Mouse (Mus musculus): Measurements from ENCODE around the gene Tvp23a.

The Tvp23a gene

DNA sequence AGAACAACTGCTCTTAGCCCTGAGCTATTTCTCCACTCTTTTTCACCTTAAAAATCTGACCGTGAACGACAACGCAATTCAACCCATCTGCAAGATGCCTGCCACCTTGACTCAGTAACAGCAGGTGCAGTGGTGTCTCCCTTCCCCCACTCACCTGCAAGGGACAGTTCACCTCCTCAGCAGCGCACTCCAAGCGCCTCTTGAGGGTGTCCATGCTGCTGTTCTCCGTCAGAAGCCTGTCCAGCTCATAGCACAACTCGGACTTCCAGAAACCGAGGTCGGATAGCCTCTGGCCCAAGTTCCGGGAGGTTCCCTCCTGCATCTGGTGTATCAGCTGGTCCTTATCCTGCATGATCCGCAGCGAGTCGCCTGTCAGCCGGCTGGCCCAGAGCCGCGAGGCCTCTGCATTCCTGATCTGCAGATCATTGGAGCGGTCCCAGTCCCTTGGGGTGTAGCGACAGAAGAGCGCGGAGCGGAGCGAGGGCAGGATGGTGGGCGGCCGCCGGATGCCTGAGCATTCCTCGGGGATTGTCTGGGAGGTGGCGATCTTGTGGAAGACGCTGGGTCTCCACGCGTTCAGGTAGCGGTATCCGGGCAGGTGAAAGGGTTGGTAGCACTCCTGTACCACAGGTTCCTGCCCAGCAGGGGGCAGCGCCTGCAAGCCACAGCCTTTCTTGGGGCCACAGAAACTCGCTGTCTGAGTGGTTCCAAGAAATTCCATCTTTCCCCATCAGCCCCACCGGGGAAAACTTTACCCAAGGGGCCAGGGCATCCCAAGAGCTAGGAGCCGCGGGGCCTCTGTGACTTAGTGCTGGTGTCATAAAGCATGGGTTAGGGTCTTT is 52.2 kb downstream of the Tvp23a start, which contains the start of gene Tekt5:
TSS of gene Tekt5 (minus strand) at position 792 of the 842 bp plus-strand sequence.
- DNase-seq (ENCODE audit: low spot score in 2 of 2) = peak in 1 of 2 experiments; percentile 21

DNA sequence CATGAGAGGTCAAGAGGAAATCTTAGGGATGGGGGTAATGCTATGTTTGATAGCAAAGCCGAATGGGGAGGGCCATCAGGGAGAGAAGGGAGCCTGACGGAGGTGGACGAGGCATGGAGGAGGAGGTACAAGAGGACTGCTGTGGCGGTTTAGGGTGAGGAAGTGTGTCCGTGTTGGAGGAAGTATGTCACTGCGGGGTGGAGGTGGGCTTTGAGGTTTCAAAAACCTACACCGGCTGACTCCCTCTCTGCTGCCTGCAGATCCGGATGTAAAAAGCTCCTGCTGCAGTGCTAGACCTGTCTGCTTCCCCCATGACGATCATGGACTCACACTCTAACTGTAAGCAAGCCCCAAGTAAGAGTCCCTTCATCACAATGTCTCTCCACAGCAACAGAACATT is 54.6 kb downstream of the Tvp23a start:
- DNase-seq (ENCODE audit: low spot score in 2 of 2) = no peak

DNA sequence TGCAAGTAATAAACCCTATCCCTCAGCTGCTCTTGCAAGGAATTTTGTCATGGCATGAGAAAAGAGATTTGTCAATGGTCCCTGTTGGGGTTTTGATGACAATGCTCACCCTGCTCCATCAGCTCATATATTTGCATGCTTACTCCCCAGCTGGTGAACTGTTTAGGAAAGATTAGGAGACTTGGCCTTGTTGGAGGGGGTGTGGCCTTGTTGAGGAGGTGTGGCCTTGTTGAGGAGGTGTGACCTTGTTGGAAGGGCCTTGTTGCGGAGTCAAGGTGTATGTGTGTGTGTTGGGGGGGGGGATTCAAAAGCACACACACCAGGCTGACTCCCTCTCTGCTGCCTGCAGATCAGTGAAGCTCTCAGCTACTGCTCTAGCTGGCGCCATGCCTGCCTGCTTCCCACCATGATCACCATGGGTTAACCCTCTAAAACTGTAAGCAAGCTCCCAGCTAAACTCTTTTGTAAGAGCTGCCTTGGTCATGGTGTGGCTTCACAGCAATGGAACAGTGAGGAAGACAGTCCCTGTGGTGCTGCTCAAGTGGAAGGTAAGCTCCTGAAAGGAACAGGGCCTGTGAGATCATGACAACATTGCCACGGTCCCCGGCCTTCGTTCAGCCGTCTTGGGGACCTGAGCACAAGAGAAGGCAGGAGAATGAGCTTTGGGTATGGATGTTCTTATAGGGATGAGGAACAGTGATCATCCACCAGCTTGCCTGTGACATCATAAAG is 58.4 kb downstream of the Tvp23a start:
- no peak for DNase-seq (ENCODE audit: low spot score in 2 of 2)

DNA sequence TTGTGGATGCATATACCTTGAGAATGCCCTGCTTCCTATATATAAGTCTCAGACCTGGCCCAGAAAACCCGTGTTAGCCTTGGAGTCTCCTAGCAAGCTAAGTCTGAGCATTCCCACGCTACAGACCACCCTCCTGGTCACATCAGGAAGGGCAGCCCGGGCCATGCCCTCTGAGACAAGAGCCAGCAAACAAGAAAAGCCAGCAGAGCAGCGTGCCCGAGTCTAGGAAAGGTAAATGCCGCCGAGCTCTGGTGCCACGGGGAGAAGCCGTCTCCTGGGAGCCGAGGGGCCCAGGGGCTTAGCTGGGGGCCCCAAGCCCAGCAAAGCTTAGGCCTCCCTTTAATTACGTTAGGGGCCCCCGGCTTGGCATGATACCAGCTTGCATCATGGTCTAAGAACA is 61.9 kb downstream of the Tvp23a start:
- no peak for DNase-seq (ENCODE audit: low spot score in 2 of 2)

DNA sequence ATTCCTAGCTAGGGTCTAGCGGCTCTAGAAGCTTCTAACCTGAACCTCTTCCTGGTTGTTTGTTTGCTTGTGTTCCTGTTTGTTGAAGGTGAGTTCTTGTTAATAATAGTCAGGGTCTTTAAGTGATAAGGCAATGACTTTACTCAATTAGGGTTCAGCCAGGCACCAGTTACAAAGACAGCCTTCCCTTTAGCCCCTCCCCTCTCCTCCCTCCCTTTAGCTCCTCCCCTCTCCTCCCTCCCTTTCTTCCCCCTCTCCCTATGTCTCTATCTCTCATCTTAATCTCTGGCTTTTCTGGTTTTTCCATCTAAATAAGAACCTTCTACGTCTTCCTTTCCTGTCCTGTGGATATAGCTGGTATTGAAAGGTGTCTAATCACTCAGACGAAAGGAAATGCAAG is 62.6 kb downstream of the Tvp23a start:
- DNase-seq (ENCODE audit: low spot score in 2 of 2) = no peak

DNA sequence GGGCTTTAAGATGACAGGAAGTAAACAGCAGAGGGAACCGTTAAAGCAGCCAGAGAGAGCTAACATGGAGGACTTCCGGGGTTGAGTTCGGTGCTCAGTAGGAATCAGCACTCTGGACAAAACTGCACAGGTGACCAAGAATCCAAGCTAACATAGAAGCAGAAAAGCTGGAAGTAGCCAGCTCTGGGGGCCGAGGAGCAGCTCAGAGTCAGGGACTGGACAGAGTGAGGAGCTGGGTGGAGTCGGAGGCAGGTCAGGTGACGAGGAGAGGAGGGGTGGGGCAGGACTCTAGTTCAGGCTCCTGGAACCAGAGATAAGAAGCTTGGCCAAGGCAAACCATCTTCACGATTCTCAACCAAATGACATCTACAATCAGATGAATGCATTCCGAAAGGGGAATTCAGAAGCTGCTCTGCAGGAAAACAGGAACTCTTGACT is 63.1 kb downstream of the Tvp23a start:
- DNase-seq (ENCODE audit: low spot score in 2 of 2) = peak; percentile 64 to 70

DNA sequence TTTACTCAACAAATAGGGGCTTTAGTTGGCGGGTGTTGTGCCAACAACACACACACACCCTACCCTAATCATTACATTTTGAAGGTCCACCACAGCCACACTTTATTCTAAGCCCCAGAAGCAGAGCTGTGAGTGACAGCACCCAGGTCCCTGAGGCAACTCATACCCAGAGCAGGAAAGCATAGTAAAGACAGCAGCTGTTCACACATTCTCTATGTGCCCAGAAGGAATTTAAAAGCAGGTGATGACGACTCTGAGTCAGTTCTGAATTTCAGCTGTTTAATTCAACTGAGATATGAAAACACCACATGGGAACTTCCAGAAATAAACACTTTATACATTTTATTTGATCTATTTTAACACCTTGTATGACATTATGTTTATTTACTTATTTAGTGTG is 67.6 kb downstream of the Tvp23a start:
- DNase-seq (ENCODE audit: low spot score in 2 of 2) = no peak

DNA sequence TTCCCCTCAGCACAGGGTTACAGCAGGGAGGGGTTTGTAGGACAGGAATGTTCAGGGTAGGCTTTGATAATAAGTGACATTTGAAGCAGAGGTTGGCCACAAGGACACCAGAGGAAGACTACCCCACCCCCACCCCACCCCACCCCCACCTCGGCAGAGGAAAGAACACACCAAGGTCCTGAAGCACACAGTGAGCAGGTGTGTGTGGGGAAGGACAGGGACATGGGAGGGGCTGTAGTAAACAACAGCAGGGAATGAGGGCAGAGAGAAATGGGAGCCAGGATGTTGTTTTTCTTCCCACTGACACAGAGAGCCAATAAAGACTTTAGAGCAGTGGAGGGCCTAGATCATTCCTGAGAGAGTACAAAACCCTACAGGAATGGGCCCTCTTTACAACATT is 69.9 kb downstream of the Tvp23a start:
- no peak for DNase-seq (ENCODE audit: low spot score in 2 of 2)

DNA sequence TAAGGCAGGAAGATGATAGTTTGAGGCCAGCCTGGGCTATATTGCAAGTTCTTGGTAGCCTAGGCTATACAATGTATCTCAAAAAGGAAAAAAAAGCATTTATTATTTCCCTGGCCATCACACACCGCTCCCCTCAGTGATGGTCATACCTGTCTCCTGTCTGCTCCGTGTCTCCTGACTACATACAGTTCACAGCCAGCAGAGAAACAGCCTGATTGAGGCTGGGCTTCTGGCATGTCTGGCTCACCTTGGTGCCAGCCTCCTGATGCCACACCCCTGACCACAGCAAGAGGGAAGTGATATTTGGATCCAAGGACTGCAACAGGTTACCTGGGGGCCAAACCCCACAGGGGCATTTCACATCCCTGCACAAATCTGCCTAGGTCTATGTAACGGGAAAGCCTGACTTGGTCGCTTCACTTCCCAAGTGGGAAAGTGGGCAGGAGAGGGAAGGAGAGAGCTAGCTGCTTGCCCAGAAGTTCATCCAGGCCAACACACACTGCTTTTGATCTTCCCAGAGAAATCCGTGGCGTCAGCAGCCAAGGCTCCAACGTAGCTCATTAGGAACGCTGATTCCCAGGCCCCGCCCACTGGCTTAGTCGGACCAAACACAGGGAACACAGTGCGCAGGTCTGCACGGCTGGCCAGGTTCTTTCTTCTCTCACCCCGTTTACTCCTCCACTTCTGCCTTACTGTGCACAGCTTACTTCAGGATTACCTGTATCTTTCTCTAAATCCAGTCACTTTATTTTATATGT is 72.7 kb downstream of the Tvp23a start:
- no peak for DNase-seq (ENCODE audit: low spot score in 2 of 2)

DNA sequence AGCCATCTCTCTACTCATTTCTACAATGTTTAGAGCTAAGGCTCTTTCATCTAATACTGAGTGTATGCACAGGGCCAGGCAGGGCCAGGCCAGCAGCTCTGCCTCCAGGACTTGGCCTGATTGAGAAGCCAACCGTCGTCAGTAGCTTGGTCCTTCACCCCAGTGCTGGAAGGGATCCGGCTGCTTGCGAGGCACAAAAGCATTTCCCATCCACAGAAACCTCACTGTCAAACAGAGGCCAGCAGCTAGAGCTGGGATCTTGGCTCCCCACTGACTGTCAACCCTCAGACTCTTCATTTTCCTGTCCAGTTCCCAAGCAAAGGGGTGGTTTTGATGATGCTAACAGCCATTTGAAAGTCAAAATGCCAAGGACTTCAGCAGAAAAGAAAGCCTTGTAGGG is 74.8 kb downstream of the Tvp23a start:
- no peak for DNase-seq (ENCODE audit: low spot score in 2 of 2)
